Mouse (Mus musculus): Measurements from ENCODE around the gene Pdzd9. TPM values are rescaled to one million over a fixed set of nuclear protein-coding genes. Genes with fewer than 3 reads are reported as not detected.
"Not testable (repeated sequence)": the region's sequence is repeated elsewhere in the genome, so short reads cannot be mapped to it uniquely, and the experiment has no call there.

Pdzd9 gene
- 0.56 and 0.60 TPM in 2 replicates for polyA plus RNA-seq (2016; fragmentation: Nextera tagmentation; extraction: Ambion mirVana)

- no peak within 1 kb of the TSS for H3K27ac ChIP-seq
- ATAC-seq (ENCODE audit: insufficient number of reproducible peaks, insufficient read depth, low FRiP score, low TSS enrichment) = no peak
- 25% methylated on average over 14 of the region's 14 CpGs for WGBS
- H3K4me1 ChIP-seq = no peaks in the 10 kb centered on the region
- H3K9ac ChIP-seq = no peak within 1 kb of the TSS
- H3K4me2 ChIP-seq (replicated peaks) = no peak within 1 kb of the TSS
- no peak within 1 kb of the TSS for H3K4me3 ChIP-seq
- no peaks in the 10 kb centered on the region for H3K9me3 ChIP-seq
- H3K27me3 ChIP-seq = no peaks in the 10 kb centered on the region
- H3K36me3 ChIP-seq = no peaks in the 10 kb centered on the region
These were observed at the start of gene Pdzd9 for GRCm38 (mm10) chr7:120670153-120670875. Gene Pdzd9, minus strand, starts transcription at chr7:120670343.

DNA sequence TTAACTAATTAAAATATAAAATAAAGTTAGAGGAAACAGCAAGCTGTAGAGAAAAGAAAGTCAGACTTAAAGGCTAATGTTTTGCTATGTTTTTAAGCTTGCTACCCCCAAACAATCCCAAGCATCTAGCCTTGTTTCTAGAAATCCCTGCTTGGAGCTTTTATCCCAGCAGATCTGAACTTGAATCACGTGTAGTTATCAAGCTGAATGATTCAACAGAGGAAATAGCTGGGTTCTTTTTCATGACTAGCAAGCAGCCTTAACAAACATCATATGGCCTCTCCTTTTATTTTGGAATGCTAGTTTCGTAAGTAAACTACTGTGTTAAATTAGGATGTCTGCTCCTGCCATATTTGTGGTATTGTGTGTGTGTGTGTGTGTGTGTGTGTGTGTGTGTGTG lies 47.1 kb upstream of the Pdzd9 start:
- no peak for ATAC-seq (ENCODE audit: insufficient number of reproducible peaks, insufficient read depth, low FRiP score, low TSS enrichment)
- 60% methylated on average over 2 of the region's 2 CpGs for WGBS
- peaks cover 3% of the 10 kb centered on the region; the same call in 1 of the 2 replicates for H3K36me3 ChIP-seq
- H3K4me2 ChIP-seq (replicated peaks) = no peak overlapping the region
- no peak overlapping the region for H3K9ac ChIP-seq
- H3K9me3 ChIP-seq = no peaks in the 10 kb centered on the region
- no peak overlapping the region for H3K27ac ChIP-seq
- no peaks in the 10 kb centered on the region for H3K27me3 ChIP-seq
- no peak overlapping the region for H3K4me3 ChIP-seq
- H3K4me1 ChIP-seq = no peaks in the 10 kb centered on the region

GRCm38 (mm10) chr7:120713951-120714350 lies 43.8 kb upstream of the Pdzd9 start:
- not testable (repeated sequence) for H3K36me3 ChIP-seq; ATAC-seq (ENCODE audit: insufficient number of reproducible peaks, insufficient read depth, low FRiP score, low TSS enrichment); H3K4me3 ChIP-seq; H3K4me1 ChIP-seq; H3K4me2 ChIP-seq (replicated peaks); H3K27ac ChIP-seq; H3K27me3 ChIP-seq; H3K9ac ChIP-seq; H3K9me3 ChIP-seq
- WGBS = 96% methylated on average over 11 of the region's 11 CpGs

DNA sequence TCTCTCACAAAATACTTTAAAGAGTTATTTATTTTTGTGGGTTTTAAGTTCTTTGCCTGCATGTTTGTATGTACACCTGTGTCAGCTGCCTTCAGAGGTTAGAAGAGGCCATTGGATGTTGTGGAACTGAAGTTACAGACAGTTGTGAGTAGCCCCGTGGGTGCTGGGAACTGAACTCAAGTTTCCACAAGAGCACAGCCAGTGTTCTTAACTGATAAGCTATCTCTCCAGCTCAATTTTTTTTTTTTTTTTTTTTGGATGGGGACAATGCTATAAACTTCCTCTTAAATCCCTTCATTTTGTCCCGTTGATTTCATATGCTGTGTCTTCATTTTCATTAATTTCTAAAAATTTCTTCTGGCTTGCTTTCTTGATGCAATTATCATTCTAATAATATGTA lies 43.1 kb upstream of the Pdzd9 start:
- WGBS = 93% methylated on average over 2 of the region's 2 CpGs
- Histone ChIP-seq H3K4me1 (no peaks in the 10 kb centered on the region), H3K27me3 (no peaks in the 10 kb centered on the region), H3K4me3 (no peak overlapping the region), H3K36me3 (no peaks in the 10 kb centered on the region), H3K27ac (no peak overlapping the region), H3K4me2 (replicated peaks) (no peak overlapping the region), H3K9me3 (no peaks in the 10 kb centered on the region), H3K9ac (no peak overlapping the region)
- no peak for ATAC-seq (ENCODE audit: insufficient number of reproducible peaks, insufficient read depth, low FRiP score, low TSS enrichment)

DNA sequence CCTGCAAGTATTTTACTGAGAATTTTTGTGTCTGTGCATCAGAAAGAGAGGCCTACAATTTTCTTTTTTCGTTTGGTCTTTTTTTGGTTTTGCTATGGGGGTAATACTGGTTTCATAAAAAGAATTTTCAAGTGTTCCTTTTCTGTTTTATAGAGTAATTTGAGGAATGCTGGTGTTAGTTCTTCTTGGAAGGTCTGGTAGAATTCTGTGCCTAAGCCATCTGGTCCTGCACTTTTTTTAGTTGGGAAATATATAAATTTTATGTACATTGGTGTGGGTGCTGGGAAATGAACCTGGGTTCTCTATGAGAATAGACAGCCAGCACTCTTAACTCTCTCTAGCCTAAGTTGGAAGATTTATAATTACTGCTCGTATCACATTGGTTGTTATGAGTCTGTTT lies 41.9 kb upstream of the Pdzd9 start:
- WGBS = 92% methylated on average over 2 of the region's 2 CpGs

GRCm38 (mm10) chr7:120703888-120704287 lies 33.7 kb upstream of the Pdzd9 start:
- ATAC-seq (ENCODE audit: insufficient number of reproducible peaks, insufficient read depth, low FRiP score, low TSS enrichment) = no peak
- no peaks in the 10 kb centered on the region for H3K36me3 ChIP-seq
- H3K27ac ChIP-seq = no peak overlapping the region
- no peaks in the 10 kb centered on the region for H3K9me3 ChIP-seq
- no peaks in the 10 kb centered on the region for H3K4me1 ChIP-seq
- H3K4me3 ChIP-seq = no peak overlapping the region
- H3K9ac ChIP-seq = no peak overlapping the region
- WGBS = 90% methylated on average over 3 of the region's 3 CpGs
- no peak overlapping the region for H3K4me2 ChIP-seq (replicated peaks)
- no peaks in the 10 kb centered on the region for H3K27me3 ChIP-seq

More for the DNA sequence above, 41.9 kb upstream of the Pdzd9 start:
- Histone ChIP-seq H3K4me3 (no peak overlapping the region), H3K27me3 (no peaks in the 10 kb centered on the region), H3K4me2 (replicated peaks) (no peak overlapping the region), H3K9me3 (no peaks in the 10 kb centered on the region), H3K9ac (no peak overlapping the region), H3K27ac (no peak overlapping the region), H3K4me1 (no peaks in the 10 kb centered on the region), H3K36me3 (no peaks in the 10 kb centered on the region)
- ATAC-seq (ENCODE audit: insufficient number of reproducible peaks, insufficient read depth, low FRiP score, low TSS enrichment) = no peak

DNA sequence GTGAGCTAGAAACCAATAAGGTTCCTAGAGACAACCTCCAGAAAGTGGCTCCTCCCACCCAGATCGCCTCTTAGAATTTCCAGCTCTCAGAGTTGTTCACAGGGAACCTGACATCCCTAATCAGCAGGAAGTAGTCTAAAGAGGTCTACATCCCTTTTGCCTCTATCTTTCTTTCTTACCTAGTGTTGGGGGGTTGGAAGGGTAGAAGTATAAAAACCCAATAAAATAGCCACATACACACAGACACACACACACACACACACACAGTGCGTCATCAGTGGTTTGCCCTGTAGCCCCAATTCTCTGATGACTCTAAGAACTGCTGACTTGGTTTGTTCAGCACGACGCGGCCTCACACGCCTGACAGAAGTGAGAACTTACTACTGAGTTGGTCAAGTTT lies 29.4 kb upstream of the Pdzd9 start:
- ATAC-seq (ENCODE audit: insufficient number of reproducible peaks, insufficient read depth, low FRiP score, low TSS enrichment) = no peak
- H3K27me3 ChIP-seq = no peaks in the 10 kb centered on the region
- H3K9me3 ChIP-seq = no peaks in the 10 kb centered on the region
- no peak overlapping the region for H3K9ac ChIP-seq
- no peaks in the 10 kb centered on the region for H3K4me1 ChIP-seq
- H3K4me3 ChIP-seq = no peak overlapping the region
- no peak overlapping the region for H3K4me2 ChIP-seq (replicated peaks)
- WGBS = 94% methylated on average over 6 of the region's 6 CpGs
- no peak overlapping the region for H3K27ac ChIP-seq
- H3K36me3 ChIP-seq = no peaks in the 10 kb centered on the region

DNA sequence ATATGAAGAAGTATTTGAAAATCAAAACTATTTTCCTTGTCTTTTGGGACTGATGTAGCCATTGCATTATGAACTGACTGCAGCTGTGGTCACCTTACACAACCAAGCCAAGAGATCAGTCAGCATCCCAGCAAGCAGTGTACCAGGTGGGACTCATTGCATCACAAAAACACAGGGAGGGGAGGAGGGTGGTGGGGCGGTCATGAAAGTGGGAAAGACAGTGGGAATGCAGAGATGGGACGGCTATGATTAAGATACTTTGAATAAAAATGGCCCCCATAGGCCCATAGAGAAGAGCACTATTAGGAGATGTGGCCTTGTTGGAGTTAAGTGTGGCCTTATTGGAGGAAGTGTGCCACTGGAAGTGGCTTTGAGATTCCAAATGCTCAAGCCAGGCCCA lies 26.2 kb upstream of the Pdzd9 start:
- H3K9me3 ChIP-seq = no peaks in the 10 kb centered on the region
- no peak overlapping the region for H3K4me3 ChIP-seq
- no peaks in the 10 kb centered on the region for H3K4me1 ChIP-seq
- 0 out of 2 replicates have a peak, but pooled peaks cover 4% of the 10 kb centered on the region for H3K36me3 ChIP-seq
- no peaks in the 10 kb centered on the region for H3K27me3 ChIP-seq
- ATAC-seq (ENCODE audit: insufficient number of reproducible peaks, insufficient read depth, low FRiP score, low TSS enrichment) = no peak
- 92% methylated on average over 2 of the region's 2 CpGs for WGBS
- H3K27ac ChIP-seq = no peak overlapping the region
- no peak overlapping the region for H3K4me2 ChIP-seq (replicated peaks)
- no peak overlapping the region for H3K9ac ChIP-seq

- Histone ChIP-seq H3K4me2 (replicated peaks) (no peak overlapping the region), H3K27ac (no peak overlapping the region), H3K9me3 (no peaks in the 10 kb centered on the region), H3K27me3 (no peaks in the 10 kb centered on the region), H3K4me1 (no peaks in the 10 kb centered on the region), H3K36me3 (0 out of 2 replicates have a peak, but pooled peaks cover 5% of the 10 kb centered on the region), H3K4me3 (no peak overlapping the region), H3K9ac (no peak overlapping the region)
- 72% methylated on average over 1 of the region's 1 CpGs for WGBS
- no peak for ATAC-seq (ENCODE audit: insufficient number of reproducible peaks, insufficient read depth, low FRiP score, low TSS enrichment)
These were observed 25.5 kb upstream of the Pdzd9 start for GRCm38 (mm10) chr7:120695641-120696040.

- no peak overlapping the region for H3K4me2 ChIP-seq (replicated peaks)
- WGBS = 38% methylated on average over 6 of the region's 6 CpGs
These were observed 25.1 kb upstream of the Pdzd9 start for GRCm38 (mm10) chr7:120695196-120695595.

DNA sequence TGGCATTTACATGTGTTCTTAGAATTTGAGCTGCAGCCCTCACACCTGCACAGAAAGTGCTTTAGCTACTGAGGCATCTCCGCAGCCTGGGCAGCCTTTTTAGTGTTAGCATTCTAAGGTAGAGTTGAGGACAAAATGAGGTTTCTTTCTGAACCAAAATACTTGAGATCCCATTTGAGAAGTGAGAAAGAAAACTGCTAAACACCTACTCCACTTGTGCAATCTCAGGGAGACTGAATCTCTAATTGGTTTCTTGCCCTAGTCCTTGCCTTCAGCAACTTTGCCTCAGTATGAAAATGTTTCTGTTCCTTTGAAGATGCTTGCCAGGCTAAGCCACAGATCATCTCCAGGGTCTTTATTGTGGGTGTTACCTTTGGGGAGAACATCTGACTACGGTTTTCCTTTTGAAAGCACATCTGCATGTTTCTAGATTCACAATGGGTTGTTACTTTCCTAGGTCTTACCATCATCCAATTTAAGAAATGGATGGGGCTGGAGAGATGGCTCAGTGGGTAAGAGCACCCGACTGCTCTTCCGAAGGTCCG lies 23.8 kb upstream of the Pdzd9 start:
- 92% methylated on average over 5 of the region's 5 CpGs for WGBS

More at GRCm38 (mm10) chr7:120695196-120695595, 25.1 kb upstream of the Pdzd9 start:
- Histone ChIP-seq H3K27ac (no peak overlapping the region), H3K4me3 (no peak overlapping the region), H3K36me3 (0 out of 2 replicates have a peak, but pooled peaks cover 6% of the 10 kb centered on the region), H3K9me3 (no peaks in the 10 kb centered on the region), H3K9ac (no peak overlapping the region), H3K4me1 (no peaks in the 10 kb centered on the region), H3K27me3 (no peaks in the 10 kb centered on the region)
- no peak for ATAC-seq (ENCODE audit: insufficient number of reproducible peaks, insufficient read depth, low FRiP score, low TSS enrichment)

GRCm38 (mm10) chr7:120690634-120691033 lies 20.5 kb upstream of the Pdzd9 start:
- Histone ChIP-seq H3K27me3 (no peaks in the 10 kb centered on the region), H3K4me3 (no peak overlapping the region), H3K27ac (no peak overlapping the region), H3K4me2 (replicated peaks) (no peak overlapping the region), H3K9ac (no peak overlapping the region), H3K36me3 (0 out of 2 replicates have a peak, but pooled peaks cover 6% of the 10 kb centered on the region), H3K9me3 (no peaks in the 10 kb centered on the region), H3K4me1 (no peaks in the 10 kb centered on the region)
- 77% methylated on average over 4 of the region's 4 CpGs for WGBS
- no peak for ATAC-seq (ENCODE audit: insufficient number of reproducible peaks, insufficient read depth, low FRiP score, low TSS enrichment)

More for the DNA sequence above, 23.8 kb upstream of the Pdzd9 start:
- H3K36me3 ChIP-seq = 0 out of 2 replicates have a peak, but pooled peaks cover 6% of the 10 kb centered on the region
- no peak for ATAC-seq (ENCODE audit: insufficient number of reproducible peaks, insufficient read depth, low FRiP score, low TSS enrichment)
- no peaks in the 10 kb centered on the region for H3K4me1 ChIP-seq
- no peak overlapping the region for H3K9ac ChIP-seq
- H3K27ac ChIP-seq = no peak overlapping the region
- no peaks in the 10 kb centered on the region for H3K27me3 ChIP-seq
- H3K4me3 ChIP-seq = no peak overlapping the region
- H3K4me2 ChIP-seq (replicated peaks) = no peak overlapping the region
- no peaks in the 10 kb centered on the region for H3K9me3 ChIP-seq

Measured in embryonic facial prominence, embryonic 12.5 days (tissue).